Mouse (Mus musculus) heart, adult 2 months (tissue): Measurements from ENCODE around the gene Krtap17-1.

Experiments
- CTCF ChIP-seq: fragments of 200-600 bp; IDR thresholded peaks from 2 replicates; pipeline ENCODE4 v1.8.1; 2022; ENCODE audit warnings: antibody characterized with exemption, mild to moderate bottlenecking, moderate library complexity
- EP300 ChIP-seq: fragments of 200-500 bp; IDR thresholded peaks from 2 replicates; pipeline ENCODE4 v1.6.1; 2011; ENCODE audit warnings: low read depth, low read length, control low read depth; ENCODE audit not compliant: insufficient read depth

DNA sequence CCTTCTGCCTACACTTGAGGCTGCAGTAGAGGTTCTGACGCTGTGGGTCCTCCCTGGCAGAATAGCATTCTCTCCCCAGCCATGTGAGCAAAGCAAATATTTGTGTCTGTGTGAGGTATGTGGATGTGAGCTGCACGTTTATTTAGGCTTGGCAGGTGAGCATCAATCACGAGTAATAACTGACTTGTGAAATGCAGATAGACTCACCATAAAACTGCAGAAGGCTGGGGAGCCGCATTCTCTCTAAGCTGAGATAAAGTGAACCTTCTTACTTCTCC, 529 bp upstream of the Krtap17-1 start:
- no peak for TF ChIP-seq CTCF
- no peak for TF ChIP-seq EP300
